Mouse (Mus musculus): ENCODE measurements at regions not wholly inside any gene's neighbourhood (a gene's known extent, or its start where the extent isn't known, plus 50 kb on each side); places are given as distances from the start of the nearest gene placed in this dataset.
A peak's percentile ranks its signal among the peaks of the same experiment; 100 is the strongest.

DNA sequence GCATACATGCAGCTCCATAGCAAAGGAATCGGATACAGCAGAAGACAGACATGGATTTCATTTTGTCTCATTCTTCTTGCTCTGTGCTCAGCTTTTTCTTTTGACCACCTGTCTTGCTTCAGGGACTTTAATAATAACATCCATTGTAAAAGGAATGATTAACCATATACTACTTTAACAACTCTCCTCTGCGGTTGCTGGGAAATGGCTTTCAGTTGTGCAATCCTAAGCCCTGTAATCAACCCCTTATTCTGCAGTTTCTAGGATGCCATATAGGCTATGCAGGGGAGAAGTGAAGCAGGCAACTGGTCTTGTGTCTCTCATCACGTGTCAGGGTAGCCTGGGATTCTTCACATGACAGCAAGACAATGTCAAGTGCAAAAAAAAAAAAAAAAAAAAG is 135.8 kb upstream of the Igf1 start:
- no peak for DNase-seq (ENCODE audit: low spot score in 2 of 2)

DNA sequence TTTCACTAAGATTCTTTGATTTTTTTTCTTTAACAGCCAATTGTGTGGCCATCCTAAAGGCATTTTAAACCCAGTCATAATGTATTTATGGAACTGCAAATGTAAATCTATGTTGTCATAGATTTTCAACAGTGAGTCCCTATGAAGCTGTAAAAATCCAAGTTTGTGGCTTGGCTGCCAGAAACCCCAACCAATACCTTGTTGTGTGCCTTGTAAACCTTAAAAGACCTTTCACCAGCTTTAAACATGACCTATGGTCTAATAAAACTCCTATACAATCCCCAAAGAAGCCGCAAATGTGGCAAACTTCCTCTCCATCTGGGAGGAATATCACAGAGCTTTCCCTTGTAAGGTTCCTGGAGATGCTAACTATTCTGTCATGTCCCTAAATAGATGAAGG is 125.4 kb upstream of the Igf1 start:
- DNase-seq (ENCODE audit: low spot score in 2 of 2) = no peak

DNA sequence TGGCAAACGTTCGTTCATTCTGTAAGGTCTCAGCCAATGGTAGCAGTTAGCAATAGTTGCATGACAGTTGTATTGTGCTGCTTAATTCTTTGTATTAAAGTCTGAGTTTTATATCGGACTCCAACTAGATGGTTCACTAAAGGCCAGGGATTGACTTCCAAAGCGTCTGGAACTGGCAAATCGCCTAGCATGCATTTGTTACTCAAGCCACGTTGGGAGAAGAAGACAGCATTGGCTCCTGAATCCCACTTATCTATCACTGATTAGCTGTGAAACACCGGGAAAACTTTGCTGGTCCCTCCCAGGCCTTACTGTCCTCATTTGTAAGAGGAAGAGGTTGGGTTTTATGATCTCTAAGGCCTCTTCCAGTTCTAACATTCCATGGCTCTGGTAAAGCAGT is 124.8 kb upstream of the Igf1 start:
- DNase-seq (ENCODE audit: low spot score in 2 of 2) = no peak

DNA sequence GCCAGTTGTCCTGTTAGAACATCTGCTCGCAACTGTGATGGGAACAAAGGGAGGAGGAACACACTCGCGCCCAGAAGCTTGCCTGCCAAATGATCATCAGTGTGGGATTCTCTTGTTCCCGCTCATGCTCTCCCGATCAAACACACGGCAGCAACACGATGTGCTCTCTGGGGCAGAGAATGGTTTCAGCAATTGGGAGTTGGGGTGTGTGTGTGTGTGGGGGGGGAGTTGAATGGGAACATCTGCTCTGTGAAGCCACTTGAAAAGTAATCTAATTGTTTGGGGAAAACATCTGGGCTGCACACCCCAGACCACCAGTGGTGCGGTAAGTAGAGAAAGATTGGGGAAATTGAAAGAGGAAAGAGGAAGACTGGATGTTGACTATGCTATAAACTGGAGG is 117.7 kb upstream of the Igf1 start:
- peak; percentile 28 to 43 for DNase-seq (ENCODE audit: low spot score in 2 of 2)

DNA sequence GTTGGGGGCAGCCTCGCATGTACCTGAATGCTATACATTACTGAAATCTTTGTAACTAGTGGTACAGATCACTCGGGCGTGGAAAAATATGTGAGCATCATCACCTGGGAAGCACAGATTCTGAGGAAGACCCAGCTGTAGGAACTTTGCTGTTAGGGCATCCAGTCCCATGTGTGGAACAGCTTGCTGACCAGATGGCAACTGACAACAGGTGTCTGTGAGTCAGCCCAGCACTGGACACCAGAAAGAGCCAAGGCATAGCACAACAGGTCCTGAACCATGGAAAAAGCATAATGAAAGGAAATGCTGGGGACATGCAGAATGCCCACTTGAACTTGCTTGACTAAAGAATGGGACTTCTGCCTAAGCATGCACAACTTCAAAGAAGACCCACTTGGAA is 115.3 kb upstream of the Igf1 start:
- no peak for DNase-seq (ENCODE audit: low spot score in 2 of 2)

DNA sequence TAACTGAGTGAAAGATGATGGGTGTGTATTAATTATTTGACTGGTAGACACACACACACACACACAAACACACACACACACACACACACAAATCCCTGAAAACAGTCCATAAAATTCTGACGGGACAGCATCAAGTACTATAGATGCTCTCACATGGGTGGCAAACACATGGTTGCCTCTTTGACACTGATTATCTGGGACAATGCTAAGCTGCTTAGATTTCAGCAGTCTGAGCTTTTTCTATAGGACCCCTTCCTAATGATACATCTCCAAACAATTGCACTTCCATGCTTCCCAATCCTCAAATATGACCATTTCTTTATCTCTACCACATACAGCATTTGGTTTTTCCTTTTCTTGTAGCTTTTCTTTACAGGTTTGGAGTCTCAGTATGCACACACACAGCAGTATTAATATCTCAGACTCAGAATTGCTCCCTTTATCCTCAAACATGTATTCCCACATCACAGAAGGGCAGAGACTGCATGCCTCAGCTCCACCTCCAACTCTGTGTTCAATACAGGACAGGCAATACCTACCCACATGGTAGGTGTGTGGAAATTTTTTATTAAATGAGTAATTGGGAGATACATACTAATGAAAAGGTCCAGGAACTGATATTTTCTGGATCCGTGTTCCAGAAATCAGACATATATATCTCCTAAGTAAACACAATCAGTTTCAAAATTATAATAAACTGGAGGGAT is 110.1 kb upstream of the Igf1 start:
- DNase-seq (ENCODE audit: low spot score in 2 of 2) = no peak

DNA sequence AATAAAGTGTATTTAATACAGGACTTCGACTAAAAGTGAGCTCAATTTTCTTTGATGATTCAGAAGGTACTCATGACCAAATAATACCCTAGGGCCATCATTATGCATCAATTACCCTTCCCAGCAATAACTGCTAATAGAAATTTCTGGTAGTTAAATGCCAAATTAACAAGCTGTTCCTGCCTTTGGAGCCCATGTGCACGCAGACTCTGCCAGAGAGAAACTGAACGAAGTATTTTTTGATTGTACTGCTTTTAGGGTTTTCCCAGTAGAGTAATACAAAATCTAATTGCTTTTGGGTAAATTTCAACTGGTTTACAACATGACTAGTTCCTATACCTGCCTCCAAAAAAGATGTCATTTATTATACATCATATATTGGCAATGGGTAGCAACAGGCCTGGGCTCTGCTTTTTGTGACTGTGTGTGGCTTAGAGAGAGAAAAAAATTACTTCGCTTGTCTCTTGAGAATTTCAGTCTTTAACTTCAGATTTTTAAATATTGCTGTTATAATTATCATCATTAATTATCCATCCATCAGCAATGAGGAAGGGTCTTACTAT is 109.4 kb upstream of the Igf1 start:
- no peak for DNase-seq (ENCODE audit: low spot score in 2 of 2)

DNA sequence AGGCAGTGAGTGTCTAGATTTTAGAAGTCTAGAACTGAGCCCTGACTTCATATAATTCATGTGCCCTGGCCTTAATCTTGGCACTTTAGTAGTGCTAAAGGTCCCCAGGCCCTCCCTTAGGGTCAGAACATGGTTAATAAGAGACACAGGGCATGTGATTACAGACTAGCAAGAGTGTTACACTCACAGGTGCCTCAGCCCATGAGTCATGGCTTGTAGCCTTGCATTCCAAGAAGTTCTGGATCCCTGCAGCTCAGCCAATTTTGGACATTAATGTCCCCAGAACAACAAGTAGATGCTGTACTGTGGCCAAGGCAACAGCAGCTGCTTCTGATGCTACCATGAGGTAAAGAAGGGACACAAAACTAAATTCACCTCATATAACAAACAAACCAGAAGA is 107.7 kb upstream of the Igf1 start:
- peak in 1 of 2 experiments; percentile 29 for DNase-seq (ENCODE audit: low spot score in 2 of 2)

DNA sequence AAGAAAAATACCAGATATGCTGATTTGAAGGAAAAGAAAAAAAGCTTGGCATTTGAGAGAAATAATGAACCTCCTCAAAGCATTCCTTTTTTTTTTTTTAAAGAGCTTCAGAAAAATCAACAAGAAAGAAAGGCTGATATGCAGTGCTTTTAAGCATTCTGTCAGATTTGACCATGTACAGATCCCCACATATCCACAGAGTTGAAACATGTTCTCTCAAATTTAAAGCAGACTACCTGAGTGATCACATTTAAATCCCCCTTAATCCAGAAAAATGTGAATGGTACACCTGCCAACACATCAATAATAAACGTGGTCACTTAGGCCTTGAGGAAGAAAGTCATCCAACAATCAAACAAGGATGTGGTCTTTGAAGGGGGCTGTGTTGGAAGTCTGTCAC is 107.1 kb upstream of the Igf1 start:
- DNase-seq (ENCODE audit: low spot score in 2 of 2) = no peak

DNA sequence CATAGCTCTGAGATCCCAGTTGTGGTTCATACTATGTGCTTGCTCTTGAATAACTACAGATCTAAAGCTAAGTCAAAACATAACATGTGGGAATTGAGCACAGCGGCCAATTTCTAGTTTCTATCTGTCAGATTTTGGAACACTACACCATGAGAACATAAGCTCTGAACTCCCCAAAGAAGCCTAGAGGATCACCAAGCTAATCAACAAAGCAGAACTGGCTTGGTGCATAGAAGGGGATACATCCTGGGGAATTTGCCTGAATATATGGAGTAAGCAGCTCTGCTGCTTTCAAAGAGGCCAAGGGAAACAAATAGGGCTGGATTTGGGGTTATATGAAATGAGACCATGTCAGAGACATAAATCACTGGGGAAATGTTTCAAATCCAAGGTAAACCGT is 105.9 kb upstream of the Igf1 start:
- no peak for DNase-seq (ENCODE audit: low spot score in 2 of 2)

DNA sequence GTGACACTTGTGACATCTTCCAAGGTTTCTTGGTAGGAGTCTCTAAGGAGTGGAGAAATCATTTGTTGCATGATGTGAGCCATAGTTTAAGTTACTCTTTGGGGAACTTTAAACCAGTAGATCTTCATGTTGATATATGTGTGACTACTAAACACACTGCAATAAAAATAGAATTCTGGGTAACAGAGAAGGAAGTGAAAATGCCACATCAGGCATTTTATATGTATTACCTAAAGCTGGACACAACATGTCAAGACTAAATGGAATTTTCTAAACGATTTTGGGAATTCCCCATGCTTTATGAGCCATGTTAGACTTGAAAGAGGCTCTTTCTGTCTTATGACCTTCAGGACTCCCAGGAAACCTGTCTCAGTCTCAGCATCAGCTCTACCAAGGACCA is 104.6 kb upstream of the Igf1 start:
- no peak for DNase-seq (ENCODE audit: low spot score in 2 of 2)

DNA sequence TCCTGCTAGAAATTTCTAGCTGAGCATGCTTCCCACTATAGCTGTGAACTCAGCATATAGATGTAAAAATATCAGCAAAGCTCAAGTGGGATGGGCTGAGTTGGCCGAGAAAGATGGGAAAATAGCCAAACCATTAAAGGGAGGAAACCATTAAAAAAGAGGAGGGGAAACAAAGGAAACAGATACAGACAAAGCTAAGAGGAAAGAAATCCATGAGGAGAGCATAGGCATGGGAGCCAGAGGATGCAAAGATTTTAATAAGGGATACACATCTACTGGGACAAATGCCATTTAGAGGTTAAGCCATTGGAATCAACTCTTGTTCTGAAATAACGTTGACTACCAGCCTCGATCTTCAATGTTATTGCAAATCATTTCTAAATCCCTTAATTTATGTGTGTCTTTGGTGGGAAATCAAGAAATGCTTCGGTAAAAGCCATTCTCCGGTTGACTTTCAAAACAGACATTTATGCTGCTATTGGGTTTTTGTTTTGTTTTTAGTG is 96.5 kb upstream of the Igf1 start:
- DNase-seq (ENCODE audit: low spot score in 2 of 2) = no peak

DNA sequence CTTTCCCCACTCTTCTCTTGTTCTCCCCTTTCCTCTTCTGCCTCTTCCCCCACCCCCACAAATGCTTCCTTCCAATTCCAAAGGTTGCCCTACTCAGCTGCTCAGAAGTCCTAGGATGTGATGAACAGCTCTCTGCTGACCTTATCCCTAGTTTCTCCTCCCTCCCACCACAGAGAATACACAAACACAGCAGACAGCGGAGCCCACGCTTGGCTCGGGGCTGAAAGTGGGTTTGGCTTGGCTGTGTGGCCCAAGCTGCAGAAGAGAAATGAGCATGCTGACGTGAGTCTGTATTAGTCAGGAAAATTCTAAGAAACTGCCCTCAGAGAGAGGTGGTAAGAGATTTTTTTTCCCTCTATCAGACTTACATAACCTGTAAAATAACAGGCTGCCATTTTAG is 70.5 kb upstream of the Igf1 start:
- peak in 1 of 2 experiments; percentile 59 for DNase-seq (ENCODE audit: low spot score in 2 of 2)

DNA sequence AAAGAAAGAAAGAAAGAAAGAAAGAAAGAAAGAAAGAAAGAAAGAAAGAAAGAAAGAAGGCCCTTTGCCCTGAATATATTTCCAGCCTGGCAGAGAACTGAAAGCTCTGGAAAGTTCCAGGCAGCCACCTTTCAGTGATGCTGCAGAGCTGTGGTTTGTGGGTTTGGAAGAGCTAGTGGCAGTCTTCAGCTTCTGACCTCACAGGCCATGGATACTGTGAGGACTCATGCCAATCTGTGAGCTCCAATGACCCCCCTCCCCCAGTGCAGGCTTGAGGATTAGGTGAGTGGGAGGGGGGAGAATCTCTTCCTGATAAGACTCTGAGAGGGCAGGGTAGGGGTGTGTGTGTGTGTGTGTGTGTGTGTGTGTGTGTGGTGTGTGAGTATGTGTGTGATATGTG is 65.7 kb upstream of the Igf1 start:
- no peak for DNase-seq (ENCODE audit: low spot score in 2 of 2)

DNA sequence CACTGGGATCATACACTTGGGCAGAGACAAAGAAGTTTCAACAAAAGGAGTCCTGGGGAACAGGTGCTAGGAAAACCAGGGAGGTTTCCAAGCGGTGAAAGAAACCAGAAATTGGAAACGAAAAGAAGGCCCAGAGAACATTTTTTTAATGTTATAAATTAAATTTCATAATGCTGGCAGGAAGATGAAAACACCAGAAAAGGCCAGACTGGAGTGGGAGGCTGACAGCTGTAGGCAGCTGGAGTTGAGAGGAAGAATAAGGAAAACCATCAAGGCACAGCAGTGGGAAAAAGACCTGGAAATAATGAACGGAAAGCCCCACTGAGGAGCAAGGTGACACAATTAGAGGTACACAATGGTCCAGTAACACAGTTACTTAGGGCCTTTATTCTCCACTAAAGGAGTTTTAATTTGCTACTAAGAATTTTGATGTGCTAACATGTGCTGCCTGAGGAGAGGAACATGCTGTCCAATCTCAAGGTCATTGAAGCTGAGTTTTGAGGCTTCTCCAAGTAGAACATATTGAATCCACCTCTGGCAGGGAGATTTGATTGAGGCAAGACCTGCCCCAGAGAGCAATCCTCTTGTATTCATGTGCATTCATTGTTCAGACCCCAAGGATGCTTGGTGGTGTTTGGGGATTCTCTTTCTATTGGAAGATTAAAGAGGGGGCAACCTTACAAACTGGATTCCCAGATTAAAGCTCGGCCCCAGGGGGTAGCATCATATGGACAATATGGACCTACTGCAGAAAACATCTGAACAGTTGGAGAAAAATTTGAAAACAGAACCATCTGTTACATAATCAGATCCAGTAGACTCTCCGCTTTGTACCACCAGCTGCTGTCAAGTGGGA is 53.9 kb upstream of the Igf1 start:
- no peak for DNase-seq (ENCODE audit: low spot score in 2 of 2)

DNA sequence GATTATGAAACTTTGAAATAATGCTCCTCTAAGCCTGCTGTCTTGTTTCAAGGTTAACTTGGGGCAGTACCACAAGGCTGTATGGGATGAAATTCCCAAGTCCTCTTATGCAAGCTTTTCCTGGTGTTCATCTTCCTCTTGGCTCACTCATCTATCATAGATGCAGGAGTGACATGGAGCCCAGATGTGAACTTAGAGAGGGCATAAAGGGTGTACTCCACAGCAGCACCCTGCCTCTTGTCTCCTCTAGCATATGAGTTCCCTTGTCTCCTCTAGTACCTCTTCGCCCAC is 53.3 kb upstream of the Igf1 start:
- DNase-seq (ENCODE audit: low spot score in 2 of 2) = no peak
